26 mouse cellular contexts compared by ENCODE assay signal in the genomic region with DNA sequence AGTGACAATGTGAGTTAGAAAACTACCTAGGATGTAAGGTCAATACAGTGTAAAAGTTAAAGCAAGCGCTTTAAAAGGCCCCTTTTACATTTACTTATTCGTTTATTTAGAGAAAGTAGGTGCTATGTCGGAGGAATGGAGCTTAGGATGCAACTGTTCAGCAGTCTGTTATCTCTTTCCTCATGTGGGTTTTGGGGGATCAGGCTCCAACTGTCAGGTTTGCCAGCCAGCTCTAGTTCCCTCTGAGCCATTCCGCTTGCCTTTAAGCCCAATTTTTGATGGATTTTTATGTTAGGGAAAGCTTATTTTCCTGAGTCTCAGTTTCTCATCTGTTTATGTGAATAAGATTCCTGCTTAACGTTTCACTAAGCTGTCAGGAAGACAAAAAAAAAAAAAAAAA. TPM values are rescaled to one million over a fixed set of nuclear protein-coding genes. Genes with fewer than 3 reads are reported as not detected.
A peak's percentile ranks its signal among the peaks of the same experiment; 100 is the strongest.
DNase-seq lines count a peak whose midpoint lies in the region; ATAC-seq and TF ChIP-seq lines count a peak whose summit lies in the region.
"Had no signal": no experiment of that assay in that cellular context is flagged by ENCODE, and none has a peak within 500 bp of the region (broad histone marks: within the 10 kb centered on the region; RNA-seq: fewer than 3 reads in every experiment).

No protein-coding gene starts in this region.

- H3K27me3 ChIP-seq in forebrain, embryonic 16.5 days (replicated peaks; ENCODE audit: control insufficient read depth, insufficient read depth, low read length) = no peaks in the 10 kb centered on the region
- no peaks in the 10 kb centered on the region for H3K27me3 ChIP-seq in forebrain, embryonic 10.5 days (ENCODE audit: poor library complexity, severe bottlenecking)
- H3K27me3 ChIP-seq in midbrain, embryonic 14.5 days (ENCODE audit: control insufficient read depth, insufficient read depth, low read length) = no peaks in the 10 kb centered on the region
- H3K27me3 ChIP-seq: CH12.LX; embryonic facial prominence, embryonic 15.5 days; heart, embryonic 13.5 days; hindbrain, embryonic 15.5 days had no signal

- no peaks in the 10 kb centered on the region for H3K36me3 ChIP-seq in forebrain, embryonic 16.5 days (ENCODE audit: control insufficient read depth, insufficient read depth)
- no peaks in the 10 kb centered on the region for H3K36me3 ChIP-seq in forebrain, embryonic 10.5 days (replicated peaks)
- no peaks in the 10 kb centered on the region for H3K36me3 ChIP-seq in midbrain, embryonic 14.5 days (ENCODE audit: control insufficient read depth, insufficient read depth, low read length)
- H3K36me3 ChIP-seq: embryonic facial prominence, embryonic 15.5 days; heart, embryonic 13.5 days; hindbrain, embryonic 15.5 days had no signal

- TF ChIP-seq CTCF in layer of hippocampus, adult 2 months (conservative IDR thresholded peaks at IDR 0.05) = no peak

- H3K4me3 ChIP-seq in forebrain, embryonic 16.5 days (replicated peaks; ENCODE audit: low read length) = no peak overlapping the region
- no peak overlapping the region for H3K4me3 ChIP-seq in forebrain, embryonic 10.5 days
- no peak overlapping the region for H3K4me3 ChIP-seq in layer of hippocampus, adult 2 months
- no peak overlapping the region for H3K4me3 ChIP-seq in midbrain, embryonic 14.5 days (replicated peaks; ENCODE audit: low read depth, low read length)
- H3K4me3 ChIP-seq: embryonic facial prominence, embryonic 15.5 days; erythroblast, embryonic 14.5 days; gastrocnemius, adult 2 months; heart, embryonic 13.5 days; hindbrain, embryonic 15.5 days had no signal

- 72% methylated on average over 5 of the region's 5 CpGs for WGBS in forebrain, embryonic 16.5 days
- WGBS in forebrain, embryonic 10.5 days = 89% methylated on average over 5 of the region's 5 CpGs
- 90% methylated on average over 5 of the region's 5 CpGs for WGBS in midbrain, embryonic 14.5 days

- DNase-seq in forebrain, embryonic 10.5 days (ENCODE audit: extremely low spot score, low spot score) = no peak
- peak; percentile 55 to 72 for DNase-seq in layer of hippocampus, adult 2 months (ENCODE audit: low spot score in 2 of 2)
- DNase-seq in layer of hippocampus, adult 9-10 months (ENCODE audit: low spot score) = no peak
- DNase-seq in layer of hippocampus, adult 9-11 months = peak; percentile 65
- no peak for DNase-seq in midbrain, embryonic 14.5 days
- DNase-seq: adrenal gland, postnatal 14 days; cerebellum, adult 11 months; cerebellum, adult 8-10 months; cerebellum, postnatal 14 days; embryo, embryonic 11 days; gastrocnemius, adult 2 months; gastrocnemius, postnatal 36 days; heart, adult 11 months; heart, postnatal 36 days had no signal

- H3K4me2 ChIP-seq in forebrain, embryonic 16.5 days (ENCODE audit: low read length) = no peak overlapping the region
- H3K4me2 ChIP-seq in midbrain, embryonic 14.5 days (ENCODE audit: low read length) = no peak overlapping the region
- H3K4me2 ChIP-seq: embryonic facial prominence, embryonic 15.5 days; heart, embryonic 13.5 days; hindbrain, embryonic 15.5 days had no signal

- ATAC-seq in forebrain, embryonic 16.5 days = peak; percentile 66; the same call in 1 of the 2 replicates
- no peak for ATAC-seq in midbrain, embryonic 14.5 days (ENCODE audit: low FRiP score, low TSS enrichment)
- ATAC-seq: activated CD4-positive, CD25-positive, alpha-beta regulatory T cell, adult 4 months; Patski had no signal

- H3K9ac ChIP-seq in forebrain, embryonic 16.5 days (replicated peaks; ENCODE audit: low read depth, low read length) = no peak overlapping the region
- no peak overlapping the region for H3K9ac ChIP-seq in midbrain, embryonic 14.5 days (replicated peaks; ENCODE audit: low read length)
- H3K9ac ChIP-seq: embryonic facial prominence, embryonic 15.5 days; heart, embryonic 13.5 days; hindbrain, embryonic 15.5 days had no signal

- H3K4me1 ChIP-seq in forebrain, embryonic 16.5 days (replicated peaks; ENCODE audit: control insufficient read depth, insufficient read depth, low read length) = 0 out of 2 replicates have a peak, but pooled peaks cover 3% of the 10 kb centered on the region
- peaks cover 3% of the 10 kb centered on the region for H3K4me1 ChIP-seq in forebrain, embryonic 10.5 days
- no peaks in the 10 kb centered on the region for H3K4me1 ChIP-seq in midbrain, embryonic 14.5 days (ENCODE audit: control insufficient read depth, insufficient read depth, low read length)
- H3K4me1 ChIP-seq: embryonic facial prominence, embryonic 15.5 days; hindbrain, embryonic 15.5 days had no signal

- no peaks in the 10 kb centered on the region for H3K9me3 ChIP-seq in forebrain, embryonic 16.5 days (ENCODE audit: control insufficient read depth, low read length)
- no peaks in the 10 kb centered on the region for H3K9me3 ChIP-seq in forebrain, embryonic 10.5 days
- H3K9me3 ChIP-seq in midbrain, embryonic 14.5 days (ENCODE audit: control insufficient read depth, low read length) = no peaks in the 10 kb centered on the region
- H3K9me3 ChIP-seq: embryonic facial prominence, embryonic 15.5 days; heart, embryonic 13.5 days; hindbrain, embryonic 15.5 days had no signal

- no peak overlapping the region for H3K27ac ChIP-seq in forebrain, embryonic 16.5 days (ENCODE audit: low read length)
- no peak overlapping the region for H3K27ac ChIP-seq in forebrain, embryonic 10.5 days
- peak overlapping the region; percentile 89 for H3K27ac ChIP-seq in layer of hippocampus, adult 2 months
- no peak overlapping the region for H3K27ac ChIP-seq in midbrain, embryonic 14.5 days (replicated peaks; ENCODE audit: low read depth, low read length)
- H3K27ac ChIP-seq: embryonic facial prominence, embryonic 15.5 days; gastrocnemius, adult 2 months; heart, embryonic 13.5 days; hindbrain, embryonic 15.5 days had no signal

RNA-seq across cellular contexts. Expression of gene Vma21-ps, which starts 22.3 kb away (rescaled TPM):
- 1.1 and 2.2 TPM in 2 replicates for polyA plus RNA-seq in forebrain, embryonic 16.5 days (2015; fragmentation: Nextera tagmentation; extraction: Ambion mirVana)
- polyA plus RNA-seq in forebrain, embryonic 10.5 days (2016; fragmentation: Nextera tagmentation; extraction: Ambion mirVana) = not detected in 2 replicates
- not detected for total RNA-seq in layer of hippocampus, adult 2 months (2021)
- 1.00 TPM in 1 of 2 replicates, not detected in the other for polyA plus RNA-seq in midbrain, embryonic 14.5 days (2014; fragmentation: Nextera tagmentation; extraction: Ambion mirVana)
- total RNA-seq: adrenal gland, adult 18-20 months; adrenal gland, postnatal 14 days; common myeloid progenitor, adult 5-6 weeks; gastrocnemius, adult 2 months; gastrocnemius, postnatal 36 days; heart, postnatal 36 days had no signal
- polyA plus RNA-seq: activated CD4-positive, CD25-positive, alpha-beta regulatory T cell, adult 4 months; embryonic facial prominence, embryonic 11.5 days; erythroblast, embryonic 14.5 days; heart, postnatal 0 days had no signal

Comparison
In these comparisons a context has a peak if more than half of its experiments do, and no peak if none do; other contexts are left out.
1. DNase-seq: peak in layer of hippocampus, adult 2 months (2 of 2) and layer of hippocampus, adult 9-11 months (single experiment); none in forebrain, embryonic 10.5 days (single experiment), layer of hippocampus, adult 9-10 months (single experiment) and midbrain, embryonic 14.5 days (single experiment).